Comparison of ENCODE assay signal across 14 mouse cellular contexts in genomic region chr1:88623541-88624115, GRCm38 (mm10).
DNase-seq lines count a peak whose midpoint lies in the region; ATAC-seq lines count a peak whose summit lies in the region.
"Had no signal": no experiment of that assay in that cellular context is flagged by ENCODE, and none has a peak within 500 bp of the region (broad histone marks: within the 10 kb centered on the region; RNA-seq: fewer than 3 reads in every experiment).

No protein-coding gene starts in this region.

- 19% methylated on average over 8 of the region's 8 CpGs for WGBS in forebrain, embryonic 15.5 days
- 55% methylated on average over 8 of the region's 8 CpGs for WGBS in midbrain, embryonic 16.5 days

- H3K4me1 ChIP-seq in forebrain, embryonic 15.5 days, result peaks cover 16% of the 10 kb centered on the region
- no peaks in the 10 kb centered on the region; the same call in 1 of the 2 replicates for H3K4me1 ChIP-seq in midbrain, embryonic 16.5 days (ENCODE audit: control insufficient read depth, insufficient read depth, low read length)

- DNase-seq in cerebellum, postnatal 10 days, result peak; percentile 47 to 51
- DNase-seq in cerebellum, adult 9-11 months, result no peak
- DNase-seq in left cerebral cortex, postnatal 25 days (ENCODE audit: low spot score in 2 of 2), result peak; percentile 5 to 37
- no peak for DNase-seq in left cerebral cortex, adult 18-20 months (ENCODE audit: low spot score in 2 of 2)
- DNase-seq in urinary bladder, postnatal 10 days (ENCODE audit: low spot score), result no peak
- DNase-seq: adrenal gland, adult 8-10 months; cerebellum, postnatal 25 days; kidney, adult 8-10 months; lung, postnatal 36 days had no signal

- no peaks in the 10 kb centered on the region for H3K27me3 ChIP-seq in forebrain, embryonic 15.5 days
- H3K27me3 ChIP-seq in midbrain, embryonic 16.5 days (ENCODE audit: control insufficient read depth, insufficient read depth, low read depth, low read length), result no peaks in the 10 kb centered on the region
- H3K27me3 ChIP-seq: embryonic facial prominence, embryonic 13.5 days had no signal

- intact Hi-C loops in left cerebral cortex, postnatal 25 days (cut with DNase I), result no loop called here

- H3K27ac ChIP-seq in forebrain, embryonic 15.5 days (replicated peaks), result peak overlapping the region; percentile 81
- peak overlapping the region; percentile 34; the same call in 1 of the 2 replicates for H3K27ac ChIP-seq in midbrain, embryonic 16.5 days (ENCODE audit: low read length)
- H3K27ac ChIP-seq: embryonic facial prominence, embryonic 13.5 days; liver, embryonic 14.5 days had no signal

- ATAC-seq in forebrain, embryonic 15.5 days (replicated peaks), result peak; percentile 86
- peak; percentile 54; the same call in 1 of the 2 replicates for ATAC-seq in midbrain, embryonic 16.5 days
- no peak for ATAC-seq in CD4-positive, CD25-positive, alpha-beta regulatory T cell, adult 4 months

- no peak overlapping the region for H3K4me3 ChIP-seq in forebrain, embryonic 15.5 days
- H3K4me3 ChIP-seq in midbrain, embryonic 16.5 days (ENCODE audit: low read depth, low read length), result no peak overlapping the region
- H3K4me3 ChIP-seq: embryonic facial prominence, embryonic 13.5 days had no signal

- no peaks in the 10 kb centered on the region for H3K9me3 ChIP-seq in forebrain, embryonic 15.5 days
- no peaks in the 10 kb centered on the region for H3K9me3 ChIP-seq in midbrain, embryonic 16.5 days (replicated peaks; ENCODE audit: control insufficient read depth, low read length, poor library complexity, severe bottlenecking)
- H3K9me3 ChIP-seq: embryonic facial prominence, embryonic 13.5 days had no signal

- H3K9ac ChIP-seq in forebrain, embryonic 15.5 days (replicated peaks), result no peak overlapping the region
- no peak overlapping the region for H3K9ac ChIP-seq in midbrain, embryonic 16.5 days (ENCODE audit: low read depth, low read length)
- H3K9ac ChIP-seq: embryonic facial prominence, embryonic 13.5 days; liver, embryonic 14.5 days had no signal

- no peaks in the 10 kb centered on the region for H3K36me3 ChIP-seq in forebrain, embryonic 15.5 days
- H3K36me3 ChIP-seq in midbrain, embryonic 16.5 days (ENCODE audit: control insufficient read depth, insufficient read depth, low read length), result no peaks in the 10 kb centered on the region
- H3K36me3 ChIP-seq: embryonic facial prominence, embryonic 13.5 days had no signal

- no peak overlapping the region for H3K4me2 ChIP-seq in forebrain, embryonic 15.5 days (replicated peaks)
- no peak overlapping the region for H3K4me2 ChIP-seq in midbrain, embryonic 16.5 days (ENCODE audit: low read length)
- H3K4me2 ChIP-seq: embryonic facial prominence, embryonic 13.5 days had no signal

Comparison
In these comparisons a context has a peak if more than half of its experiments do, and no peak if none do; other contexts are left out.
1. DNase-seq: peak in cerebellum, postnatal 10 days (2 of 2) and left cerebral cortex, postnatal 25 days (2 of 2); none in cerebellum, adult 9-11 months (single experiment), left cerebral cortex, adult 18-20 months (0 of 2) and urinary bladder, postnatal 10 days (single experiment).